Mouse (Mus musculus): ENCODE data around the gene Hdac9.
"Not testable (repeated sequence)": the region's sequence is repeated elsewhere in the genome, so short reads cannot be mapped to it uniquely, and the experiment has no call there.

Gene Hdac9

GRCm38 (mm10) chr12:34497702-34498101 lies 419.2 kb downstream of the Hdac9 start:
- DNase-seq (ENCODE audit: low read depth, low spot score) = no peak

GRCm38 (mm10) chr12:34495940-34496339 lies 421.0 kb downstream of the Hdac9 start:
- no peak for DNase-seq (ENCODE audit: low read depth, low spot score)

- DNase-seq (ENCODE audit: low read depth, low spot score) = no peak
These were observed 427.3 kb downstream of the Hdac9 start for GRCm38 (mm10) chr12:34489629-34490028.

- no peak for DNase-seq (ENCODE audit: low read depth, low spot score)
These were observed 429.2 kb downstream of the Hdac9 start for GRCm38 (mm10) chr12:34487666-34488065.

GRCm38 (mm10) chr12:34487021-34487420 lies 429.9 kb downstream of the Hdac9 start:
- DNase-seq (ENCODE audit: low read depth, low spot score) = no peak

GRCm38 (mm10) chr12:34486016-34486415 lies 430.9 kb downstream of the Hdac9 start:
- DNase-seq (ENCODE audit: low read depth, low spot score) = no peak

- no peak for DNase-seq (ENCODE audit: low read depth, low spot score)
These were observed 435.2 kb downstream of the Hdac9 start for GRCm38 (mm10) chr12:34481702-34482101.

- DNase-seq (ENCODE audit: low read depth, low spot score) = no peak
These were observed 443.8 kb downstream of the Hdac9 start for GRCm38 (mm10) chr12:34472949-34473651.

- DNase-seq (ENCODE audit: low read depth, low spot score) = no peak
These were observed 444.4 kb downstream of the Hdac9 start for GRCm38 (mm10) chr12:34472542-34472941.

- no peak for DNase-seq (ENCODE audit: low read depth, low spot score)
These were observed 455.2 kb downstream of the Hdac9 start for GRCm38 (mm10) chr12:34461728-34462127.

- DNase-seq (ENCODE audit: low read depth, low spot score) = no peak
These were observed 464.3 kb downstream of the Hdac9 start for GRCm38 (mm10) chr12:34452643-34453042.

GRCm38 (mm10) chr12:34451198-34451597 lies 465.7 kb downstream of the Hdac9 start:
- peak; percentile 26 for DNase-seq (ENCODE audit: low read depth, low spot score)

GRCm38 (mm10) chr12:34444724-34445123 lies 472.2 kb downstream of the Hdac9 start:
- DNase-seq (ENCODE audit: low read depth, low spot score) = not testable (repeated sequence)

- DNase-seq (ENCODE audit: low read depth, low spot score) = no peak
These were observed 476.0 kb downstream of the Hdac9 start for GRCm38 (mm10) chr12:34440930-34441329.

GRCm38 (mm10) chr12:34432919-34433318 lies 484.0 kb downstream of the Hdac9 start:
- DNase-seq (ENCODE audit: low read depth, low spot score) = no peak

- no peak for DNase-seq (ENCODE audit: low read depth, low spot score)
These were observed 484.4 kb downstream of the Hdac9 start for GRCm38 (mm10) chr12:34432461-34432860.

GRCm38 (mm10) chr12:34431832-34432231 lies 485.1 kb downstream of the Hdac9 start:
- DNase-seq (ENCODE audit: low read depth, low spot score) = no peak

- DNase-seq (ENCODE audit: low read depth, low spot score) = no peak
These were observed 491.4 kb downstream of the Hdac9 start for GRCm38 (mm10) chr12:34425468-34425867.

- DNase-seq (ENCODE audit: low read depth, low spot score) = no peak
These were observed 508.8 kb downstream of the Hdac9 start for GRCm38 (mm10) chr12:34408139-34408538.

GRCm38 (mm10) chr12:34407143-34407542 lies 509.8 kb downstream of the Hdac9 start:
- DNase-seq (ENCODE audit: low read depth, low spot score) = no peak

- DNase-seq (ENCODE audit: low read depth, low spot score) = no peak
These were observed 514.8 kb downstream of the Hdac9 start for GRCm38 (mm10) chr12:34402065-34402464.

- no peak for DNase-seq (ENCODE audit: low read depth, low spot score)
These were observed 518.3 kb downstream of the Hdac9 start for GRCm38 (mm10) chr12:34398611-34399010.

- no peak for DNase-seq (ENCODE audit: low read depth, low spot score)
These were observed 522.6 kb downstream of the Hdac9 start for GRCm38 (mm10) chr12:34394342-34394741.

- no peak for DNase-seq (ENCODE audit: low read depth, low spot score)
These were observed 537.2 kb downstream of the Hdac9 start for GRCm38 (mm10) chr12:34379681-34380080.

Data from retina, adult 2 months (tissue).